Mouse (Mus musculus) brain, embryonic 14.5 days (tissue): ENCODE measurements around the gene A430078G23Rik.

Experiments used
- CTCF ChIP-seq: fragments of 200-500 bp; IDR thresholded peaks from 2 replicates; pipeline ENCODE4 v1.5.1; 2012; ENCODE audit warnings: inconsistent platforms, mild to moderate bottlenecking, moderate library complexity, borderline replicate concordance; ENCODE audit not compliant: insufficient read depth, insufficient read length; ENCODE audit errors: extremely low read depth
- POLR2A ChIP-seq: fragments of 200-500 bp; IDR thresholded peaks from 2 replicates; pipeline ENCODE4 v1.6.1; 2012; ENCODE audit warnings: mild to moderate bottlenecking, inconsistent platforms, borderline replicate concordance; ENCODE audit not compliant: poor library complexity, insufficient read depth, insufficient read length, severe bottlenecking; ENCODE audit errors: extremely low read depth

GRCm38 (mm10) chr8:3397597-3397996 is 44.4 kb downstream of the A430078G23Rik start:
- no peak for TF ChIP-seq CTCF
- no peak for TF ChIP-seq POLR2A
